Mouse (Mus musculus) kidney, adult 2 months (tissue): ENCODE results near the gene Mc1r. TPM values are rescaled to one million over a fixed set of nuclear protein-coding genes. Genes with fewer than 3 reads are reported as not detected.

Source experiments
- DNase-seq: peaks from one replicate; pipeline ENCODE4 v3.0.0; 2021
- H3K27ac ChIP-seq: fragments of 200-500 bp; 2 replicates; pipeline ENCODE4 v1.5.1; 2012; ENCODE audit warnings: low read depth, low read length, control low read depth, inconsistent platforms; ENCODE audit not compliant: insufficient read depth
- H3K27me3 ChIP-seq: fragments of 200-500 bp; replicated peaks from 2 replicates; pipeline ENCODE4 v1.6.1; 2012; ENCODE audit warnings: mild to moderate bottlenecking, moderate library complexity, low read length, inconsistent platforms; ENCODE audit not compliant: control insufficient read depth, insufficient read depth
- H3K36me3 ChIP-seq: fragments of 200-500 bp; 2 replicates; pipeline ENCODE4 v1.6.1; 2012; ENCODE audit warnings: mild to moderate bottlenecking, moderate library complexity, low read length, inconsistent platforms; ENCODE audit not compliant: control insufficient read depth, insufficient read depth
- H3K4me1 ChIP-seq: fragments of 200-500 bp; 2 replicates; pipeline ENCODE4 v1.6.1; 2011; ENCODE audit warnings: low read length; ENCODE audit not compliant: control insufficient read depth, insufficient read depth
- H3K4me3 ChIP-seq: fragments of 200-500 bp; 2 replicates; pipeline ENCODE4 v1.5.1; 2011; ENCODE audit warnings: mild to moderate bottlenecking, low read depth, low read length, control low read depth; ENCODE audit not compliant: insufficient read depth
- CTCF ChIP-seq: fragments of 200-500 bp; conservative IDR thresholded peaks from 2 replicates; pipeline ENCODE4 v1.5.1; 2011; ENCODE audit warnings: low read depth, mild to moderate bottlenecking, control low read depth, low read length, moderate library complexity, mixed read lengths; ENCODE audit not compliant: insufficient read depth, insufficient read length
- POLR2A ChIP-seq: fragments of 200-500 bp; IDR thresholded peaks from one replicate; pipeline ENCODE4 v1.6.1; 2011; ENCODE audit warnings: low read depth, low read length, control low read depth
- WGBS: fragments of 180-500 bp; shearing (Covaris S2); methylation state at CpG from one replicate; pipeline ENCODE4 v1.1.7; 2018; 5-methylcytosine and 5-hydroxymethylcytosine counted together
- polyA plus RNA-seq: library from polyadenylated mRNA; depleted of rRNA; stranded (reverse); fragments of >200 nt; gene quantifications from 2 replicates; pipeline ENCODE4 v1.2.3, GENCODE M21; 2012

Mc1r gene
- polyA plus RNA-seq, 1 experiment: not detected

GRCm38 (mm10) chr8:123382516-123382915 lies 24.4 kb upstream of the Mc1r start:
- WGBS: 76% methylated on average over 8 of the region's 8 CpGs
- no peak for TF ChIP-seq CTCF
- no peak for TF ChIP-seq POLR2A
- no peaks in the 10 kb centered on the region for H3K4me1 ChIP-seq
- H3K36me3 ChIP-seq: peaks cover 4% of the 10 kb centered on the region
- H3K4me3 ChIP-seq: no peak overlapping the region
- no peaks in the 10 kb centered on the region for H3K27me3 ChIP-seq
- H3K27ac ChIP-seq: no peak overlapping the region
- DNase-seq: no peak

DNA sequence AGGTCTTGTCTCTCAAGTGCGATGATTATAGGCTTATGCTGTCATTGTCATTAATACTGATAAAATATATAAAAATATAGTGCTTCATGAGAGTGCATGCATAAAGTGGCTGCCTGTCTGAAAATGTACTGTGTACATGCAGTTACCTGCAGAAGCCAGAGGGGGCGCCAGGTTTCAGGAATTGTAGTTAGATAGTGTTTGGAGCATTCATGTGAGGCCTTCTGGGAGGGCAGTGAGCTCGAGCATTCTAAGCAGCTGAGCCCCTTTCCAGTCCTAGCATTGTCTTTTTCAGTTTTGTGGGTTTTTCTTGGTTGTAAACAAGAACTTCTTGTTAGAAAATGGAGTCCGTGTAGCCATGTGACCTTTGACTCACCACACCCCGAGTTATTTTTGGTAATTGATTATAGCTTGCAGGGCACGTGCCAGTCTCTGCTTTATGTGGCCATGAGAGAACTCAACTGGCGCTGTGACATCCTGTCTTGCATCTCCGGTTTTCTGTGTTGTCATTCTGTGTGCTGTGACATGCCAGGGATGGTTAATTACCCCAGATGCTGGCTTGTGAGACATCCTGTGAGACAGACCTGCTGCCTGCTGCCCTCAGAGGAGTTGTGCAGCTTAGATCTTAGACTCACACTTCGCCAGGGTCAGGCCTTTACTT lies 21.9 kb upstream of the Mc1r start:
- peaks cover 4% of the 10 kb centered on the region for H3K36me3 ChIP-seq
- no peak overlapping the region for H3K27ac ChIP-seq
- peak; percentile 55 for TF ChIP-seq CTCF
- TF ChIP-seq POLR2A: no peak
- no peaks in the 10 kb centered on the region for H3K27me3 ChIP-seq
- H3K4me1 ChIP-seq: no peaks in the 10 kb centered on the region
- no peak overlapping the region for H3K4me3 ChIP-seq
- 59% methylated on average over 9 of the region's 9 CpGs for WGBS
- DNase-seq: peak; percentile 47

- Histone ChIP-seq H3K36me3 (peaks cover 4% of the 10 kb centered on the region), H3K4me3 (no peak overlapping the region), H3K27ac (no peak overlapping the region), H3K27me3 (no peaks in the 10 kb centered on the region), H3K4me1 (no peaks in the 10 kb centered on the region)
- no peak for DNase-seq
- WGBS: 78% methylated on average over 3 of the region's 3 CpGs
- no peak for TF ChIP-seq CTCF
- no peak for TF ChIP-seq POLR2A
Measured at GRCm38 (mm10) chr8:123387041-123387440, 19.9 kb upstream of the Mc1r start.

GRCm38 (mm10) chr8:123387801-123388200 lies 19.1 kb upstream of the Mc1r start:
- no peak overlapping the region for H3K27ac ChIP-seq
- no peaks in the 10 kb centered on the region for H3K27me3 ChIP-seq
- no peak overlapping the region for H3K4me3 ChIP-seq
- no peak for DNase-seq
- H3K4me1 ChIP-seq: no peaks in the 10 kb centered on the region
- WGBS: 84% methylated on average over 8 of the region's 8 CpGs
- peaks cover 4% of the 10 kb centered on the region for H3K36me3 ChIP-seq
- TF ChIP-seq POLR2A: no peak
- no peak for TF ChIP-seq CTCF

GRCm38 (mm10) chr8:123389026-123389425 lies 17.9 kb upstream of the Mc1r start:
- H3K27me3 ChIP-seq: no peaks in the 10 kb centered on the region
- DNase-seq: peak; percentile 74
- H3K36me3 ChIP-seq: peaks cover 2% of the 10 kb centered on the region; the same call in 1 of the 2 replicates
- H3K4me1 ChIP-seq: no peaks in the 10 kb centered on the region
- H3K27ac ChIP-seq: peak overlapping the region; percentile 37; the same call in 1 of the 2 replicates
- TF ChIP-seq CTCF (no peak), POLR2A (no peak)
- H3K4me3 ChIP-seq: no peak overlapping the region
- 62% methylated on average over 7 of the region's 7 CpGs for WGBS

DNA sequence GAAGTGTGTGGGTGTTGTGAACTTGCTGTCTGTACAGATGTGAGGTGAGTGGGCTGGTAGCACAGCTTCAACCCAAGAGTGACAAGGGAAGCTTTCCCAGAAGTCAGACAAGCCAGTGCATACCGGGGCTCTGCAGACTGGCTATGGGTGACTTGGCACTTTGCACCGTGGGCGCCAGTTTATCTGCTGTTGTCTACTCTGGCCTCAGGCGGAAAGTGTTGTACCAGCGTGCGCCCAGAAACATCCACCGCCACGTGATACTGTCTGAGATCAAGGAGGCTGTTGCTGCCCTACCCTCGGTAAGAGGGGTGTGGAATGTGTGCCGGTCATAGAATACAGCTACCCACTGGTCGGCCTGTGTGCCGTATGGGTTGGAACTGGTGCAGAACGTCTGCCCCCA lies 8.6 kb upstream of the Mc1r start:
- Histone ChIP-seq H3K27ac (no peak overlapping the region), H3K4me1 (no peaks in the 10 kb centered on the region), H3K36me3 (peaks cover 2% of the 10 kb centered on the region; the same call in 1 of the 2 replicates), H3K4me3 (no peak overlapping the region), H3K27me3 (no peaks in the 10 kb centered on the region)
- no peak for TF ChIP-seq CTCF
- no peak for DNase-seq
- WGBS: 92% methylated on average over 13 of the region's 13 CpGs

DNA sequence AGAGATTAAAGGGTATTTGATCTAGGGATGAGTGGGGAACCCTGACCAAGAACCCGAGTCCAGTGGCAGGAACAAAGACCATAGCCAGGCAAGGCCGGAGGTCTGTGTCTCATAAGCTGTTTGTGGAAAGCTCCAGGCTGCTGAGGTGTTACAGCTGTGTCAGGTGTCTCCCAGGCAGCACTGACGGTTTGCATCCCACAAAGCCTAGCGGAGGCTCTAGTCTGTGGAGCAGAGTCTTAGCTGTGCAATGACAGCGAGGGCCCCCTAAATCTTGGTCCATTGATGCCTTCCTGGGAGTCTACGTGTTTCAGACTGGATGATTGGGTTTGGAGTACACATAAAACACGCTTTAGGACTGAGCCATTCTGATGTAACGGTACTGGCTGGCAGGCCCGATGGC lies 5.0 kb upstream of the Mc1r start:
- DNase-seq: no peak
- H3K4me1 ChIP-seq: no peaks in the 10 kb centered on the region
- no peak overlapping the region for H3K27ac ChIP-seq
- TF ChIP-seq CTCF: no peak
- TF ChIP-seq POLR2A: no peak
- H3K36me3 ChIP-seq: no peaks in the 10 kb centered on the region
- H3K4me3 ChIP-seq: no peak overlapping the region
- no peaks in the 10 kb centered on the region for H3K27me3 ChIP-seq
- 89% methylated on average over 9 of the region's 9 CpGs for WGBS

- no peaks in the 10 kb centered on the region for H3K27me3 ChIP-seq
- no peak overlapping the region for H3K27ac ChIP-seq
- no peak overlapping the region for H3K4me3 ChIP-seq
- no peaks in the 10 kb centered on the region for H3K4me1 ChIP-seq
- DNase-seq: no peak
- WGBS: 72% methylated on average over 9 of the region's 9 CpGs
- H3K36me3 ChIP-seq: no peaks in the 10 kb centered on the region
- no peak for TF ChIP-seq CTCF
- no peak for TF ChIP-seq POLR2A
Measured at GRCm38 (mm10) chr8:123402730-123403326, 4.1 kb upstream of the Mc1r start.
